Mouse (Mus musculus) spleen, adult 2 months (tissue): ENCODE measurements at regions not wholly inside any gene's neighbourhood (a gene's known extent, or its start where the extent isn't known, plus 50 kb on each side); places are given as distances from the start of the nearest gene placed in this dataset.

Source experiments
- DNase-seq, 2 experiments: peaks; one replicate each; pipeline versions ENCODE4 v3.0.0 to v3.0.0-alpha.2; 2012 to 2021; ENCODE audit warnings: low spot score in 2 of 2, low read depth in 1 of 2
- H3K27ac ChIP-seq: fragments of 200-500 bp; 2 replicates; pipeline ENCODE4 v1.5.1; 2012; ENCODE audit warnings: low read length, inconsistent platforms; ENCODE audit not compliant: insufficient read depth
- H3K27me3 ChIP-seq: fragments of 200-500 bp; 2 replicates; pipeline ENCODE4 v1.6.1; 2012; ENCODE audit warnings: mild to moderate bottlenecking, moderate library complexity, low read length, inconsistent platforms; ENCODE audit not compliant: control insufficient read depth, insufficient read depth
- H3K36me3 ChIP-seq: fragments of 200-500 bp; 2 replicates; pipeline ENCODE4 v1.6.1; 2012; ENCODE audit warnings: mild to moderate bottlenecking, low read length, inconsistent platforms; ENCODE audit not compliant: control insufficient read depth, insufficient read depth
- H3K4me1 ChIP-seq: fragments of 200-500 bp; 2 replicates; pipeline ENCODE4 v1.6.1; 2011; ENCODE audit warnings: inconsistent platforms; ENCODE audit not compliant: control insufficient read depth, insufficient read depth, insufficient read length
- H3K4me3 ChIP-seq: fragments of 200-500 bp; 2 replicates; pipeline ENCODE4 v1.5.1; 2011; ENCODE audit warnings: mild to moderate bottlenecking, inconsistent platforms; ENCODE audit not compliant: insufficient read depth, insufficient read length; ENCODE audit errors: extremely low read depth
- CTCF ChIP-seq: fragments of 200-500 bp; IDR thresholded peaks from 2 replicates; pipeline ENCODE4 v1.5.1; 2011; ENCODE audit warnings: mild to moderate bottlenecking, inconsistent platforms; ENCODE audit not compliant: insufficient read depth, insufficient read length, insufficient replicate concordance; ENCODE audit errors: extremely low read depth
- POLR2A ChIP-seq: fragments of 200-500 bp; IDR thresholded peaks from 2 replicates; pipeline ENCODE4 v1.6.1; 2011; ENCODE audit warnings: low read depth, low read length, inconsistent platforms
- WGBS: fragments of 180-500 bp; shearing (Covaris S2); methylation state at CpG from one replicate; pipeline ENCODE4 v1.1.7; 2018; 5-methylcytosine and 5-hydroxymethylcytosine counted together

GRCm38 (mm10) chr9:40612312-40612711, 58.1 kb upstream of the Gm21915 start:
- 74% methylated on average over 4 of the region's 4 CpGs for WGBS
- no peaks in the 10 kb centered on the region for H3K4me1 ChIP-seq
- TF ChIP-seq POLR2A (no peak), CTCF (no peak)
- DNase-seq = no peak
- H3K4me3 ChIP-seq = no peak overlapping the region
- H3K27ac ChIP-seq = no peak overlapping the region
- 0 out of 2 replicates have a peak, but pooled peaks cover under 1% of the 10 kb centered on the region for H3K27me3 ChIP-seq
- no peaks in the 10 kb centered on the region for H3K36me3 ChIP-seq

GRCm38 (mm10) chr9:40611626-40612025, 58.8 kb upstream of the Gm21915 start:
- 84% methylated on average over 3 of the region's 3 CpGs for WGBS
- TF ChIP-seq CTCF (no peak), POLR2A (no peak)
- Histone ChIP-seq H3K36me3 (no peaks in the 10 kb centered on the region), H3K27me3 (no peaks in the 10 kb centered on the region), H3K4me3 (no peak overlapping the region), H3K27ac (no peak overlapping the region), H3K4me1 (no peaks in the 10 kb centered on the region)
- no peak for DNase-seq

- TF ChIP-seq CTCF = no peak
- no peaks in the 10 kb centered on the region for H3K36me3 ChIP-seq
- no peak for DNase-seq
- no peak overlapping the region for H3K4me3 ChIP-seq
- no peaks in the 10 kb centered on the region for H3K27me3 ChIP-seq
- 95% methylated on average over 14 of the region's 14 CpGs for WGBS
- H3K4me1 ChIP-seq = no peaks in the 10 kb centered on the region
- no peak overlapping the region for H3K27ac ChIP-seq
Observed at GRCm38 (mm10) chr9:40608596-40608995, 61.8 kb upstream of the Gm21915 start.

- no peaks in the 10 kb centered on the region for H3K4me1 ChIP-seq
- H3K4me3 ChIP-seq = no peak overlapping the region
- 69% methylated on average over 18 of the region's 18 CpGs for WGBS
- TF ChIP-seq POLR2A (no peak), CTCF (no peak)
- H3K27me3 ChIP-seq = no peaks in the 10 kb centered on the region
- no peak overlapping the region for H3K27ac ChIP-seq
- no peaks in the 10 kb centered on the region for H3K36me3 ChIP-seq
- no peak for DNase-seq
Observed at GRCm38 (mm10) chr9:40607941-40608340, 62.5 kb upstream of the Gm21915 start.

- H3K4me3 ChIP-seq = no peak overlapping the region
- DNase-seq = no peak
- TF ChIP-seq CTCF (no peak), POLR2A (no peak)
- no peaks in the 10 kb centered on the region for H3K4me1 ChIP-seq
- no peak overlapping the region for H3K27ac ChIP-seq
- H3K27me3 ChIP-seq = no peaks in the 10 kb centered on the region
- 35% methylated on average over 1 of the region's 1 CpGs for WGBS
- H3K36me3 ChIP-seq = no peaks in the 10 kb centered on the region
Observed at GRCm38 (mm10) chr9:40603521-40603920, 66.9 kb upstream of the Gm21915 start.

- H3K4me1 ChIP-seq = no peaks in the 10 kb centered on the region
- no peak overlapping the region for H3K4me3 ChIP-seq
- H3K27ac ChIP-seq = no peak overlapping the region
- no peaks in the 10 kb centered on the region for H3K36me3 ChIP-seq
- no peak for DNase-seq
- H3K27me3 ChIP-seq = no peaks in the 10 kb centered on the region
- TF ChIP-seq POLR2A = no peak
- TF ChIP-seq CTCF = no peak
- WGBS = 94% methylated on average over 7 of the region's 7 CpGs
Observed at GRCm38 (mm10) chr9:40598431-40598831, 67.2 kb upstream of the Gramd1b start.

- 66% methylated on average over 2 of the region's 2 CpGs for WGBS
- no peaks in the 10 kb centered on the region for H3K27me3 ChIP-seq
Observed at GRCm38 (mm10) chr9:40587421-40587820, 56.2 kb upstream of the Gramd1b start.

More at GRCm38 (mm10) chr9:40587421-40587820, 56.2 kb upstream of the Gramd1b start:
- H3K4me1 ChIP-seq = no peaks in the 10 kb centered on the region
- H3K36me3 ChIP-seq = no peaks in the 10 kb centered on the region
- H3K27ac ChIP-seq = no peak overlapping the region
- H3K4me3 ChIP-seq = no peak overlapping the region
- TF ChIP-seq CTCF = no peak
- TF ChIP-seq POLR2A = no peak
- DNase-seq = no peak
